Mouse (Mus musculus) liver, embryonic 14.5 days (tissue): Measurements from ENCODE around the gene Tia1. TPM values are rescaled to one million over a fixed set of nuclear protein-coding genes. Genes with fewer than 3 reads are reported as not detected.

Experiments used
- ATAC-seq: fragments of 200-750 bp; cut with Nextera tagmentation; 2 replicates; pipeline ENCODE4 v1.8.0; 2017; ENCODE audit warnings: moderate number of reproducible peaks, mild to moderate bottlenecking, moderate library complexity; ENCODE audit not compliant: insufficient read depth
- DNase-seq, 3 experiments: peaks; one replicate each; pipeline ENCODE4 v3.0.0-alpha.2; 2012 to 2013; ENCODE audit warnings: low read depth in 3 of 3, low spot score in 3 of 3
- H3K27ac ChIP-seq: fragments of 300-500 bp; sonication (generic); 2 replicates; pipeline ENCODE4 v1.5.1; 2014; ENCODE audit warnings: moderate library complexity, mild to moderate bottlenecking, control low read depth, inconsistent platforms
- H3K27me3 ChIP-seq: fragments of 300-500 bp; sonication (generic); 2 replicates; pipeline ENCODE4 v1.6.1; 2014; ENCODE audit warnings: mild to moderate bottlenecking, low read length, moderate library complexity; ENCODE audit not compliant: control insufficient read depth, insufficient read depth
- H3K36me3 ChIP-seq: fragments of 300-500 bp; sonication (generic); replicated peaks from 2 replicates; pipeline ENCODE4 v1.6.1; 2014; ENCODE audit warnings: low read depth; ENCODE audit not compliant: control insufficient read depth, insufficient read depth
- H3K4me1 ChIP-seq, 2 experiments: fragments of 200-500 bp in 1 of 2; fragments of 300-500 bp in 1 of 2; sonication (generic) in 1 of 2; replicated peaks; 2 replicates each; pipeline ENCODE4 v1.6.1; 2012 to 2014; ENCODE audit warnings: antibody characterized with exemption in 1 of 2, inconsistent platforms in 1 of 2, low read length in 1 of 2; ENCODE audit not compliant: control insufficient read depth in 2 of 2, insufficient read depth in 2 of 2
- H3K4me2 ChIP-seq: fragments of 300-500 bp; sonication (generic); 2 replicates; pipeline ENCODE4 v1.6.1; 2014; ENCODE audit warnings: low read depth, mild to moderate bottlenecking, control low read depth, moderate library complexity
- H3K4me3 ChIP-seq, 2 experiments: fragments of 200-500 bp in 1 of 2; fragments of 300-500 bp in 1 of 2; sonication (generic) in 1 of 2; 2 replicates each; pipeline ENCODE4 v1.5.1; 2012 to 2014; ENCODE audit warnings: low read depth in 2 of 2, low read length in 2 of 2, mild to moderate bottlenecking in 2 of 2, control low read depth in 1 of 2, inconsistent platforms in 1 of 2, moderate library complexity in 1 of 2; ENCODE audit not compliant: insufficient read depth in 1 of 2
- H3K9ac ChIP-seq: fragments of 300-500 bp; sonication (generic); replicated peaks from 2 replicates; pipeline ENCODE4 v1.6.1; 2014; ENCODE audit warnings: mild to moderate bottlenecking, control low read depth, moderate library complexity
- H3K9me3 ChIP-seq: fragments of 300-500 bp; sonication (generic); 2 replicates; pipeline ENCODE4 v1.6.1; 2016; ENCODE audit warnings: low read length, mixed read lengths; ENCODE audit not compliant: control insufficient read depth
- CTCF ChIP-seq: IDR thresholded peaks from 2 replicates; pipeline ENCODE4 v1.5.1; 2016; ENCODE audit warnings: antibody characterized with exemption, low read depth, control low read depth
- EP300 ChIP-seq: IDR thresholded peaks from 2 replicates; pipeline ENCODE4 v1.6.1; 2016; ENCODE audit warnings: antibody characterized with exemption, low read depth
- WGBS: fragments of 180-500 bp; shearing (Covaris S2); extraction: QIAGEN DNeasy Blood & Tissue Kit; methylation state at CpG from one replicate; pipeline ENCODE4 v1.1.7; 2014; ENCODE audit not compliant: insufficient replicate concordance; 5-methylcytosine and 5-hydroxymethylcytosine counted together
- polyA plus RNA-seq, 2 experiments: library from polyadenylated mRNA; depleted of rRNA in 1 of 2; stranded (reverse) in 1 of 2; unstranded in 1 of 2; fragments of >200 nt; fragmentation: Nextera tagmentation in 1 of 2; extraction: Ambion mirVana in 1 of 2; gene quantifications; 2 replicates each; pipeline versions ENCODE4 v1.2.1 to v1.2.3; 2012 to 2014

Gene Tia1
- polyA plus RNA-seq, 2 experiments: 14.7 to 16.9 TPM

DNA sequence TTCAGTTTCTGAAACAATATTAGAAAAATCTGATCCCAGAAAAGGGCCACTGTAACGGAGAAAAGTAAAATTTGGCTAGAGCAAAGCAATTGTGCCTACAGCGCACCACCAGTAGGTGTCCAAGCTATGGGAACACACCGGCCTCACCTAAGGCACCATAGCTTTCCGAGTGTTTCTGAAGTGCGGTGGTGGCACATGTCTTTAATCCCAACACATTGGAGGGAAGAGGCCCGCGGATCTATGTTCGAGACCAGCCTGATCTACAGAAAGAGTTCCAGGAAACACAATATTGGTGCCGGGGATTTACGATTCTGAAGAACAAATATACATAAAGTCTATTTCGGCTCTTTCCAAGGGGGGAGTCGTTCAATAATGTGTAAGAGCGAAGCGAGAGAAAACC is 33.7 kb downstream of the Tia1 start:
- Histone ChIP-seq H3K4me3 (peak overlapping the region; percentile 89 to 97), H3K9me3 (no peaks in the 10 kb centered on the region), H3K4me1 (peaks cover 5 to 8% of the 10 kb centered on the region in 2 experiments; a peak in 2 of 4 replicates), H3K27ac (peak overlapping the region; percentile 94), H3K27me3 (no peaks in the 10 kb centered on the region), H3K9ac (peak overlapping the region; percentile 97), H3K36me3 (no peaks in the 10 kb centered on the region), H3K4me2 (peak overlapping the region; percentile 93)
- 2% methylated on average over 14 of the region's 14 CpGs for WGBS
- no peak for TF ChIP-seq EP300
- peak; percentile 80 for TF ChIP-seq CTCF
- DNase-seq: peak; percentile 57 to 71 (median 62)
- ATAC-seq: peak; percentile 66

DNA sequence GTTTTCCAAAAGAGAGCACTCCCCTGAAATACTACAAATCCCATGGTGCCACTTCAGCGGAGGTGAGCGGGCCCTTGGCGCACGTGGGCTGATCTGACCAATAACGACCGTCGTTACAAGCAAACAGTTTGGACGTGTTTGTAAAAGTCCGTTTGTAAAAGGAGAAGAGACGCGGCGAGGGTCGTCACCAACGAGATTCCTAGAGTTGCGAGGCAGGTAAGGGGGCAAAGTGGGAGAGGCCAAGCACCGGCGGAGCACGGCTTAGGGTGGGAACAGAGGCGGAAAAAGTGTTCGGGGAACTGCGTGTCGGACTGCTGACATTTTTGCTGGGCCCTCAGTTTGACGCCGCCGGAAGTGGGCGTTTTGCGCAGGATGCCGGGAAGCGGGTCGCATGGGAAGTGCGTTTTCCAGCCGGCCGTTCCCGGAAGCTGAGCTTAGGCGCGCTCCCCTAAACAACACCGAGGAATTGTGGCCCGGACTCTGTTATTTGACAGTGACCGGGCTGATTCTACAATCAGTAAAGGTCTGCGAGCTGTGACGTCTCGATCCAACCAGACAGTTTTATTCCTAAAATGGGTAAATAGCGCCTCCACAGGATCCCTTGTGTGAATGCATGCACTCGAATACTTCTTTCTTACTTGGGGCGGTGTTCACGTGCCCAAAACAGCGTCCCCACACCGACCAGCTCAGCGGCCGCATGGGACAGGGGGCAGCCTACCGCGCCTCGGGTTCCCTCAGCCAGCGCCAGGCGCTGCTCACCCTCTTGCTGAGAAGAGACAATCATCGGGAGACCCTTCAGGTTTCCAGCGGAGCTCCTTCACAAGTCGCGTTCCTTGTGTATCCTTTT is 34.5 kb downstream of the Tia1 start, which contains the start of gene C87436:
Gene C87436, plus strand, starts transcription at position 103 of the 847 bp plus-strand sequence.
- Histone ChIP-seq H3K4me3 (peak within 1 kb of the TSS; percentile 89 to 97), H3K27ac (peak within 1 kb of the TSS; percentile 94), H3K9ac (peak within 1 kb of the TSS; percentile 97), H3K9me3 (no peaks in the 10 kb centered on the region), H3K27me3 (no peaks in the 10 kb centered on the region), H3K36me3 (peaks cover 1% of the 10 kb centered on the region), H3K4me1 (peaks cover 5 to 8% of the 10 kb centered on the region in 2 experiments; a peak in 2 of 4 replicates), H3K4me2 (peak within 1 kb of the TSS; percentile 93)
- peak; percentile 95 for ATAC-seq
- TF ChIP-seq EP300: 0 out of 2 replicates have a peak, but pooled peaks have one; percentile 13
- TF ChIP-seq CTCF: peak; percentile 76
- peak; percentile 90 to 93 (median 90) for DNase-seq
- WGBS: under 1% methylated on average over 59 of the region's 59 CpGs

- Histone ChIP-seq H3K9ac (peak overlapping the region; percentile 97), H3K4me3 (peak overlapping the region; percentile 89 to 97), H3K9me3 (no peaks in the 10 kb centered on the region), H3K4me2 (peak overlapping the region; percentile 93), H3K4me1 (peaks cover 5 to 8% of the 10 kb centered on the region in 2 experiments; a peak in 2 of 4 replicates), H3K27ac (peak overlapping the region; percentile 94), H3K27me3 (no peaks in the 10 kb centered on the region), H3K36me3 (peaks cover 6% of the 10 kb centered on the region)
- WGBS: under 1% methylated on average over 13 of the region's 13 CpGs
- DNase-seq (no peak), ATAC-seq (0 out of 2 replicates have a peak, but pooled peaks have one; percentile 0)
- TF ChIP-seq EP300 (no peak), CTCF (no peak)
Observed at GRCm38 (mm10) chr6:86439119-86439496, 35.1 kb downstream of the Tia1 start.

DNA sequence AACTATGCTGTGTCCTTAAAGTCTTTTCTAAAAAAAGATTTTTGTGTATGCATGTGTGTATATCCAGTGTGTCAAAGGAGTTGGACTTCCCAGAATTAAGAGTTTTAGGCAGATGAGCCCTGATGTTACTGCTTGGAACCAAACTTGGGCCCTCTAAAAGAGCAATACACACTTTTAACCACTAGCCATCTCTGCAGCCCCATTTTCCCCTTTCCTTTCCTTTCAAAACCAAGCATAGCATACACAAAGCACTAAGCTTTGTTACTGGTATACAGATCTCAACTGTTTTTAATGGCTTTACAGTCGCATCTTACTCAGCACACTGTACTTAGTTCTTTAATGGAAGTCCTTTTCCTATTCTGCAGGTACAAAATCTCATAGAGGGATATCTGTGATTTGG is 35.5 kb downstream of the Tia1 start:
- Histone ChIP-seq H3K27ac (no peak overlapping the region), H3K4me3 (peak overlapping the region in 1 of 2 experiments; percentile 97; a peak in 2 of 4 replicates)
- no peak for DNase-seq

DNA sequence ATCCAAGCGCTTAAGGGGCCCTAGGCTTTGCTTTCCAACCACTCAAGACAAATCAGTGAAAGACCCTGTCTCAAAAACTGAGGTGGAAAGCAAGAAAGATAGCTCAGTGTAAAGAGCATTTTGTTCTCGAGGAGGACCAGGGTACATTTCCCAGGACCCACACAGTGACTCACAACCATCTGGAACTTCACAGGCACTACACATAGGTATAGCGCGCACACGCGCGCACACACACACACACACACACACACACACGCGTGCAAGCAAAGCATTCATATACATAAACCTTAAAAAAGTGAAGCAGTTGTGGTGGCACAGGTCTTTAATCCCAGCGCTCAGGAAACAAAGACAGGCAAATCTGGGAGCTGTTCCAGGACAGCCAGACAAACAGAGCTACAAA is 37.6 kb downstream of the Tia1 start:
- 86% methylated on average over 10 of the region's 10 CpGs for WGBS
- H3K27ac ChIP-seq: no peak overlapping the region
- ATAC-seq (no peak), DNase-seq (no peak)
- no peak overlapping the region for H3K4me2 ChIP-seq
- H3K4me3 ChIP-seq: no peak overlapping the region
- H3K36me3 ChIP-seq: peaks cover 9% of the 10 kb centered on the region
- H3K4me1 ChIP-seq: peaks cover 5 to 8% of the 10 kb centered on the region in 2 experiments; a peak in 2 of 4 replicates
- H3K9me3 ChIP-seq: no peaks in the 10 kb centered on the region
- TF ChIP-seq EP300: no peak
- TF ChIP-seq CTCF: no peak
- H3K9ac ChIP-seq: no peak overlapping the region
- H3K27me3 ChIP-seq: no peaks in the 10 kb centered on the region

More for the DNA sequence above, 35.5 kb downstream of the Tia1 start:
- Histone ChIP-seq H3K36me3 (peaks cover 6% of the 10 kb centered on the region), H3K4me1 (peaks cover 5 to 8% of the 10 kb centered on the region in 2 experiments; a peak in 2 of 4 replicates), H3K4me2 (peak overlapping the region; percentile 93), H3K9me3 (no peaks in the 10 kb centered on the region), H3K27me3 (no peaks in the 10 kb centered on the region), H3K9ac (peak overlapping the region; percentile 97)
- WGBS: 82% methylated on average over 1 of the region's 1 CpGs
- no peak for ATAC-seq
- TF ChIP-seq EP300 (no peak), CTCF (no peak)
